Mouse (Mus musculus) olfactory bulb, adult 2 months (tissue): ENCODE data around the gene Abhd2. TPM values are rescaled to one million over a fixed set of nuclear protein-coding genes. Genes with fewer than 3 reads are reported as not detected.

ENCODE experiments used
- H3K27ac ChIP-seq: fragments of 200-500 bp; 2 replicates; pipeline ENCODE4 v1.5.1; 2012; ENCODE audit warnings: low read depth, low read length; ENCODE audit not compliant: insufficient read depth
- H3K4me1 ChIP-seq: fragments of 200-500 bp; 2 replicates; pipeline ENCODE4 v1.6.1; 2012; ENCODE audit warnings: low read length; ENCODE audit not compliant: control insufficient read depth, insufficient read depth
- H3K4me3 ChIP-seq: fragments of 200-500 bp; 2 replicates; pipeline ENCODE4 v1.5.1; 2012; ENCODE audit warnings: mild to moderate bottlenecking, low read depth, low read length, moderate library complexity; ENCODE audit not compliant: insufficient read depth
- CTCF ChIP-seq: fragments of 200-500 bp; IDR thresholded peaks from 2 replicates; pipeline ENCODE4 v1.5.1; 2012; ENCODE audit warnings: low read depth, mild to moderate bottlenecking, low read length, moderate library complexity; ENCODE audit not compliant: insufficient read depth
- POLR2A ChIP-seq: fragments of 200-500 bp; IDR thresholded peaks from 2 replicates; pipeline ENCODE4 v1.6.1; 2012; ENCODE audit warnings: mild to moderate bottlenecking, low read depth, low read length, moderate library complexity; ENCODE audit not compliant: insufficient read depth
- WGBS: fragments of 180-500 bp; shearing (Covaris S2); methylation state at CpG from one replicate; pipeline ENCODE4 v1.1.7; 2018; 5-methylcytosine and 5-hydroxymethylcytosine counted together
- polyA plus RNA-seq: library from polyadenylated mRNA; stranded (reverse); fragments of >200 nt; gene quantifications from 2 replicates; pipeline ENCODE4 v1.2.4, GENCODE M21; 2012; ENCODE audit warnings: low replicate concordance; ENCODE audit not compliant: missing spikeins, insufficient read depth, insufficient read length

Abhd2 gene
- polyA plus RNA-seq, 1 experiment: not detected

GRCm38 (mm10) chr7:79241931-79242625 lies 30.9 kb upstream of the Abhd2 start:
- Histone ChIP-seq H3K4me1 (peaks cover 2% of the 10 kb centered on the region; the same call in 1 of the 2 replicates), H3K4me3 (no peak overlapping the region), H3K27ac (no peak overlapping the region)
- WGBS: 85% methylated on average over 10 of the region's 10 CpGs
- no peak for TF ChIP-seq CTCF
- TF ChIP-seq POLR2A: no peak

DNA sequence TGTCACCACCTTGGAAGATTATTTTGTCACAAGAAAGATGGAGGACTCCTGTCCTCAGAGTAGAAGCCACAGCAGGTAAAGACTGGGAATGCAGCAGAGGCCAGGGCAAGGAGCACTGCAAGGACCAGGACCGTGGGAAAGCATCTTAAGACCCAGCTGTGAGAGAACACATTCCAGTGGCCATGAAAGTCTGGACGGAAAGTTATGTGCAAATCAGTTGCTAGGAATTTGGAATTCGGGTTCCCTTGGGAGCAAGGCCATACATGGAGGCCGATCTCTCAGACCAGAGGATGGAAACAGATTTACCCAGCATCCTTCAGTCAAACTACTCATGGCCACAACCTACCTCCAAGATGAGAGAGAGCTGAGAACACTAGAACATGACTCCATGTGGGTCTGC lies 29.8 kb upstream of the Abhd2 start:
- TF ChIP-seq POLR2A (no peak), CTCF (no peak)

GRCm38 (mm10) chr7:79246039-79246670 lies 26.8 kb upstream of the Abhd2 start:
- Histone ChIP-seq H3K27ac (no peak overlapping the region), H3K4me1 (no peaks in the 10 kb centered on the region; the same call in 1 of the 2 replicates), H3K4me3 (peak overlapping the region; percentile 27)
- 10% methylated on average over 18 of the region's 18 CpGs for WGBS
- no peak for TF ChIP-seq POLR2A
- peak; percentile 98 for TF ChIP-seq CTCF

More for the DNA sequence above, 29.8 kb upstream of the Abhd2 start:
- Histone ChIP-seq H3K4me3 (no peak overlapping the region), H3K4me1 (peaks cover 2% of the 10 kb centered on the region; the same call in 1 of the 2 replicates), H3K27ac (no peak overlapping the region)
- WGBS: 81% methylated on average over 4 of the region's 4 CpGs

DNA sequence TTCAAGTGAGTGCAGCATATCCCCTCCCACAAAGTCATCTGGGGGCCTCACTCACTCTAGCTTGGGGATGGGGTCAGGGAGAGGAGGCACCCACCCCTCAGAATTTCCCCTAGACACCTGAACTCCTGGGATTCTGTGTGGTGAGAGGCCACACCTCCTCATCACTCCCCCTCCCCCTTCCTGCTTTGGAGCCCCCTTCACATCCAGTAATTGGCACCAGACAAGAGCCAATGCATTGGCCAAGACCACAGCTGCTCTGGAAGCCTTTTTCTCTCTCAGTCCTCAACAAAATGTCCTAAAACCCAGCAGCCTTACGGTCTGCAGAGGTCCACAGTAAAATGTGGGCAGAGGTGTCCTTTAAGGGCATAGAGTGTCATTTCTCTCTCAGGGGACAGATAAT lies 25.6 kb upstream of the Abhd2 start:
- no peak overlapping the region for H3K4me3 ChIP-seq
- 68% methylated on average over 1 of the region's 1 CpGs for WGBS
- H3K4me1 ChIP-seq: no peaks in the 10 kb centered on the region; the same call in 1 of the 2 replicates
- TF ChIP-seq CTCF (no peak), POLR2A (no peak)
- no peak overlapping the region for H3K27ac ChIP-seq

DNA sequence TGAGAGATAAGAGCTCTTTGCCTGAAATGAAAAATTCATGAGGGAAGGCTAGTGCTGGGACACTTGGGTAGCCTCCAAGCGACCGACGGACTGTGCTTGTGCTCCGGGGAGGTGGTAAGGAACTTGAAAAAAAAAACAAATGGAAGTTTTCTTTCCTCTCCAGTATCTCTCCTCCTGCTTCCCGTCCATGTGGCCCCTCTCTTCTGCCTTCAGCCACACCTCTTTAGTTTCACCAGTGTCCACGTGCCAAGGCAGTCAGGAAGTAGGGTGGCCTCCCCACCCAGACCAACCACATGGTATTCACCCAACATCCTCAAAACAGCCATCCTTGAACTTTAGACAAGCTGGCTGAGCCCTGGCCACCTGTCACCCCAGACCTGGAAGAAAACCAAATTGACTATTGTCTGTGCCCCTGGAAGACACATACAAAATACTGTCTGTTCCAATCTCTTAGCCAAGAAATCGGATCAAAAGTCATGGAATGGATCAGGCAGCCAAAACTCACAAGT lies 25.1 kb upstream of the Abhd2 start:
- no peak overlapping the region for H3K4me3 ChIP-seq
- 59% methylated on average over 7 of the region's 7 CpGs for WGBS
- H3K4me1 ChIP-seq: no peaks in the 10 kb centered on the region; the same call in 1 of the 2 replicates
- H3K27ac ChIP-seq: no peak overlapping the region
- TF ChIP-seq CTCF (no peak), POLR2A (no peak)

DNA sequence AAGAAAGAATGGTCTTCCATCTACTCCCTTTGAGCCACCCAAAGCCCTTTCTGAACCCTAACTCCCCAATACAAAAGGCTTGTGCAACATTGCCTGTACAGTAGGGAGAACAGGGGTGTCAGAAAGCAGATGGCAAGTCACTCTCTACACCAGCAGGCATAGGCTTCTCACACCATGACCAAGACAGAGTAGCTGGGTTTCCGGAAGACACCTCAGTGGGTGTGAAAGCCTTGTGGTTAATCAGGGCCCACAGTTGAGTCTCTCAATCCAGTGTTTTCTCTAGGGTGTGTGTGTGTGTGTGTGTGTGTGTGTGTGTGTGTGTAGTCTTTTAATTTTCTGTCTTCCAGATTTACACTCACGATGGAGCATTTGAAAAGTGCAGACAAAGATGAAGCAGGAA lies 23.4 kb upstream of the Abhd2 start:
- WGBS: 95% methylated on average over 2 of the region's 2 CpGs
- no peak overlapping the region for H3K4me3 ChIP-seq
- H3K27ac ChIP-seq: no peak overlapping the region
- TF ChIP-seq POLR2A (no peak), CTCF (no peak)
- H3K4me1 ChIP-seq: peaks cover 3% of the 10 kb centered on the region; the same call in 1 of the 2 replicates

GRCm38 (mm10) chr7:79254248-79254888 lies 18.6 kb upstream of the Abhd2 start:
- Histone ChIP-seq H3K27ac (0 out of 2 replicates have a peak overlapping the region, but pooled peaks have one; percentile 31), H3K4me3 (no peak overlapping the region), H3K4me1 (peaks cover 7% of the 10 kb centered on the region; the same call in 1 of the 2 replicates)
- 59% methylated on average over 3 of the region's 3 CpGs for whole genome bisulfite sequencing
- TF ChIP-seq POLR2A (no peak), CTCF (no peak)

- TF ChIP-seq POLR2A: no peak
- TF ChIP-seq CTCF: no peak
- H3K27ac ChIP-seq: no peak overlapping the region; the same call in 1 of the 2 replicates
- WGBS: 66% methylated on average over 7 of the region's 7 CpGs
- H3K4me1 ChIP-seq: peaks cover 7% of the 10 kb centered on the region; the same call in 1 of the 2 replicates
- H3K4me3 ChIP-seq: no peak overlapping the region
These were observed 17.6 kb upstream of the Abhd2 start for GRCm38 (mm10) chr7:79255350-79255749.
